Mouse (Mus musculus) cortical plate, adult 2 months (tissue): Measurements from ENCODE around the gene Slc2a9.

Source experiments
- CTCF ChIP-seq: fragments of 200-500 bp; IDR thresholded peaks from 2 replicates; pipeline ENCODE4 v1.5.1; 2011; ENCODE audit warnings: mild to moderate bottlenecking, control low read depth, low read length; ENCODE audit not compliant: insufficient read depth; ENCODE audit errors: extremely low read depth
- POLR2A ChIP-seq: fragments of 200-500 bp; IDR thresholded peaks from 2 replicates; pipeline ENCODE4 v1.6.1; 2011; ENCODE audit warnings: mild to moderate bottlenecking, low read length, control low read depth; ENCODE audit not compliant: insufficient read depth; ENCODE audit errors: extremely low read depth

GRCm38 (mm10) chr5:38343101-38343500, 159.8 kb downstream of the Slc2a9 start:
- TF ChIP-seq CTCF (no peak), POLR2A (no peak)
